Mouse (Mus musculus): ENCODE results near the gene Tas2r116. TPM values are rescaled to one million over a fixed set of nuclear protein-coding genes. Genes with fewer than 3 reads are reported as not detected.

The Tas2r116 gene
- polyA plus RNA-seq (2015; fragmentation: Nextera tagmentation; extraction: Ambion mirVana): not detected in 2 replicates

DNA sequence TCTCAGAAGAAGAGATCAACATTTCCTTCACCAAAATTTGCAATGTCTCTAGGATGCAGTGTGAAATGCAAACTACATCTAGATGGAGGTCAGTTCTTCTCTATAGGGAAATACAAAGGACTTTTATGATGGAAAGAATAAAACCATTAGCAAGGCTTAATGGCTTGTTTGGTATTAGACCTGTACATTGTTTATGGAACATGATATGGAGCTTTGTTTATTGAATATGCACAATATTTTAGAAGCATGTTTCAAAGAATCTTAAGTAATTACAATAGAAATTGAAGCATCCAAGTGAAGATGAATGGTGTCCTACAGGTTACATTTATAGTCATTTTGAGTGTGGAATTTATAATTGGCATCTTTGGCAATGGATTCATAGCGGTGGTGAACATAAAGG, at the start of gene Tas2r116:
TSS of gene Tas2r116 (plus strand) at position 301 of the 400 bp plus-strand sequence.
- no peaks in the 10 kb centered on the region for H3K9me3 ChIP-seq (replicated peaks; ENCODE audit: control insufficient read depth, low read length)
- no peak within 1 kb of the TSS for H3K4me2 ChIP-seq (ENCODE audit: low read depth, low read length)
- no peak within 1 kb of the TSS for H3K27ac ChIP-seq (ENCODE audit: low read length)
- H3K27me3 ChIP-seq (ENCODE audit: control insufficient read depth, insufficient read depth, low read depth, low read length): no peaks in the 10 kb centered on the region
- WGBS (ENCODE audit: insufficient replicate concordance): 58% methylated on average over 1 of the region's 1 CpGs
- H3K9ac ChIP-seq (ENCODE audit: low read depth, low read length): no peak within 1 kb of the TSS
- H3K4me3 ChIP-seq (ENCODE audit: low read depth, low read length): no peak within 1 kb of the TSS
- no peaks in the 10 kb centered on the region for H3K4me1 ChIP-seq (ENCODE audit: control insufficient read depth, low read depth, low read length)
- no peak for ATAC-seq (ENCODE audit: low read depth)
- H3K36me3 ChIP-seq (ENCODE audit: control insufficient read depth, insufficient read depth): no peaks in the 10 kb centered on the region

DNA sequence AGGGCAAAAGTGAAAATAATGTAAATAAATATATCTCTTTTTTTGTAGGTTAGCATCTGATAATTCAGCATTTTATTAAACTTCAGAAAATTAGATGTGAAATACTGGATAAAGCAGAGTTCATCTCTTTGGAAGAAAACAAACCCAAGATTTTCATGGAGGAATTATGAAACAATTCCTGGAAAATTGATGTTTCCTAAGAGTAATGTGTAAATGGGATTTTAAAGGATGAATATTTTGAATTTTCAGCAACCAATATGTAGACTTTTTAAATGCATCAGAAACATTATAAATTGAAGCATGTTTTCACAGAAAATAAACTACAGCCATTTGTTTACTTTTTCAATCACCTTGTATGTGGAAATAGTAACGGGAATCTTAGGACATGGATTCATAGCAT, 8.4 kb upstream of the Tas2r116 start, which contains the start of gene Tas2r123:
TSS of gene Tas2r123 (plus strand) at position 301 of the 400 bp plus-strand sequence.
- ATAC-seq (ENCODE audit: low read depth): no peak
- no peaks in the 10 kb centered on the region for H3K36me3 ChIP-seq (ENCODE audit: control insufficient read depth, insufficient read depth)
- no peak within 1 kb of the TSS for H3K4me3 ChIP-seq (ENCODE audit: low read depth, low read length)
- no peaks in the 10 kb centered on the region for H3K9me3 ChIP-seq (replicated peaks; ENCODE audit: control insufficient read depth, low read length)
- no peak within 1 kb of the TSS for H3K27ac ChIP-seq (ENCODE audit: low read length)
- no peaks in the 10 kb centered on the region for H3K4me1 ChIP-seq (ENCODE audit: control insufficient read depth, low read depth, low read length)
- H3K27me3 ChIP-seq (ENCODE audit: control insufficient read depth, insufficient read depth, low read depth, low read length): no peaks in the 10 kb centered on the region
- no peak within 1 kb of the TSS for H3K4me2 ChIP-seq (ENCODE audit: low read depth, low read length)
- H3K9ac ChIP-seq (ENCODE audit: low read depth, low read length): no peak within 1 kb of the TSS
- 48% methylated on average over 1 of the region's 1 CpGs for WGBS (ENCODE audit: insufficient replicate concordance)

DNA sequence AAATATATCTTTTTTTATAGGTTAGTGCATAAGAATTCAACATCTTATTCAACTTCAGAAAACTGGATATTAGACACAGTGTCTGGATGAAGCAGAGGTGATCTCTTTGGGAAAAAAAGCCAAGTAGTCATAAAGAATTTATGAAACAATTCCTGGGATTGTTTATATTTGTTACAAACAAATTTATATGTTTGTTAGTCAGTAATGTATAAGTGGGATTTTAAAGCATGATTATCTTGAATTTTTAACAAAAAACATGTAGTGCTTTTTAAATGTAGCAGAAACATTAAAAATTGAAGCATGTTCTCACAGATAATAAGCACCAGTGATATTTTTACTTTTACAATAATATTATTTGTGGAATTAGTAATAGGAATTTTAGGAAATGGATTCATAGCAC, 12.5 kb downstream of the Tas2r116 start, which contains the start of gene Tas2r110:
TSS of gene Tas2r110 (plus strand) at position 301 of the 400 bp plus-strand sequence.
- no peaks in the 10 kb centered on the region for H3K9me3 ChIP-seq (replicated peaks; ENCODE audit: control insufficient read depth, low read length)
- no peaks in the 10 kb centered on the region for H3K36me3 ChIP-seq (ENCODE audit: control insufficient read depth, insufficient read depth)
- no peak within 1 kb of the TSS for H3K27ac ChIP-seq (ENCODE audit: low read length)
- no peak within 1 kb of the TSS for H3K9ac ChIP-seq (ENCODE audit: low read depth, low read length)
- no peak within 1 kb of the TSS for H3K4me2 ChIP-seq (ENCODE audit: low read depth, low read length)
- no peaks in the 10 kb centered on the region for H3K27me3 ChIP-seq (ENCODE audit: control insufficient read depth, insufficient read depth, low read depth, low read length)
- no peak within 1 kb of the TSS for H3K4me3 ChIP-seq (ENCODE audit: low read depth, low read length)
- no peaks in the 10 kb centered on the region for H3K4me1 ChIP-seq (ENCODE audit: control insufficient read depth, low read depth, low read length)
- ATAC-seq (ENCODE audit: low read depth): no peak

DNA sequence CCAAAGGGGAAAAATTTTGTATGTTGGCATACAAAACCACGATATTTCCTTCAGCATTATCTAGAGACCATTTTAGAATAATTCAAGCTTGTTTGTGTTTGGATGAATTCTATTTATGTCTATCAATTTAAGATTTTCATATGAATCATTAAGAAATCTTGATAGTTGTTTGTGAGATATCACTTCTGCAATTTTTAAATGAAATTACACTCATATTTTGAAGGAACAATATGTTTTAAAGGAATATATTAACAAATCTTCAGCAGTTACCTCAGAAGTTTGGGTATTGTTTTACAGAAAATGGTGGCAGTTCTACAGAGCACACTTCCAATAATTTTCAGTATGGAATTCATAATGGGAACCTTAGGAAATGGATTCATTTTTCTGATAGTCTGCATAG, 37.5 kb downstream of the Tas2r116 start, which contains the start of gene Tas2r113:
TSS of gene Tas2r113 (plus strand) at position 301 of the 400 bp plus-strand sequence.
- Histone ChIP-seq H3K9me3 (replicated peaks; ENCODE audit: control insufficient read depth, low read length) (no peaks in the 10 kb centered on the region), H3K4me1 (ENCODE audit: control insufficient read depth, low read depth, low read length) (no peaks in the 10 kb centered on the region), H3K27ac (ENCODE audit: low read length) (no peak within 1 kb of the TSS), H3K9ac (ENCODE audit: low read depth, low read length) (no peak within 1 kb of the TSS), H3K4me3 (ENCODE audit: low read depth, low read length) (no peak within 1 kb of the TSS), H3K4me2 (ENCODE audit: low read depth, low read length) (no peak within 1 kb of the TSS), H3K27me3 (ENCODE audit: control insufficient read depth, insufficient read depth, low read depth, low read length) (no peaks in the 10 kb centered on the region), H3K36me3 (ENCODE audit: control insufficient read depth, insufficient read depth) (no peaks in the 10 kb centered on the region)
- WGBS (ENCODE audit: insufficient replicate concordance): 46% methylated on average over 1 of the region's 1 CpGs
- ATAC-seq (ENCODE audit: low read depth): no peak

Other genes starting within 250 kb of the Tas2r116 start
- gene A630073D07Rik, start 203.9 kb upstream of the Tas2r116 start, polyA plus RNA-seq (2015; fragmentation: Nextera tagmentation; extraction: Ambion mirVana): not detected in 2 replicates
- gene Tas2r120, start 198.5 kb upstream of the Tas2r116 start, polyA plus RNA-seq (2015; fragmentation: Nextera tagmentation; extraction: Ambion mirVana): not detected in 2 replicates
- not detected in 2 replicates for gene Tas2r121, start 154.4 kb upstream of the Tas2r116 start, polyA plus RNA-seq (2015; fragmentation: Nextera tagmentation; extraction: Ambion mirVana)
- gene Tas2r122, start 143.5 kb upstream of the Tas2r116 start, polyA plus RNA-seq (2015; fragmentation: Nextera tagmentation; extraction: Ambion mirVana): not detected in 2 replicates
- not detected in 2 replicates for gene Tas2r115, start 117.4 kb upstream of the Tas2r116 start, polyA plus RNA-seq (2015; fragmentation: Nextera tagmentation; extraction: Ambion mirVana)
- not detected in 2 replicates for gene Tas2r124, start 100.7 kb upstream of the Tas2r116 start, polyA plus RNA-seq (2015; fragmentation: Nextera tagmentation; extraction: Ambion mirVana)
- gene Tas2r102, start 93.3 kb upstream of the Tas2r116 start, polyA plus RNA-seq (2015; fragmentation: Nextera tagmentation; extraction: Ambion mirVana): not detected in 2 replicates
- gene Tas2r136, start 77.3 kb upstream of the Tas2r116 start, polyA plus RNA-seq (2015; fragmentation: Nextera tagmentation; extraction: Ambion mirVana): not detected in 2 replicates
- gene Tas2r117, start 52.6 kb upstream of the Tas2r116 start, polyA plus RNA-seq (2015; fragmentation: Nextera tagmentation; extraction: Ambion mirVana): not detected in 2 replicates
- gene Tas2r123, start 8.3 kb upstream of the Tas2r116 start, polyA plus RNA-seq (2015; fragmentation: Nextera tagmentation; extraction: Ambion mirVana): not detected in 2 replicates
- gene Tas2r110, start 12.6 kb downstream of the Tas2r116 start, polyA plus RNA-seq (2015; fragmentation: Nextera tagmentation; extraction: Ambion mirVana): not detected in 2 replicates
- not detected in 2 replicates for gene Tas2r113, start 37.6 kb downstream of the Tas2r116 start, polyA plus RNA-seq (2015; fragmentation: Nextera tagmentation; extraction: Ambion mirVana)
- not detected in 2 replicates for gene Tas2r125, start 54.2 kb downstream of the Tas2r116 start, polyA plus RNA-seq (2015; fragmentation: Nextera tagmentation; extraction: Ambion mirVana)
- gene Tas2r129, start 95.7 kb downstream of the Tas2r116 start, polyA plus RNA-seq (2015; fragmentation: Nextera tagmentation; extraction: Ambion mirVana): not detected in 2 replicates
- not detected in 2 replicates for gene Tas2r131, start 102.5 kb downstream of the Tas2r116 start, polyA plus RNA-seq (2015; fragmentation: Nextera tagmentation; extraction: Ambion mirVana)
- gene Tas2r109, start 125.5 kb downstream of the Tas2r116 start, polyA plus RNA-seq (2015; fragmentation: Nextera tagmentation; extraction: Ambion mirVana): not detected in 2 replicates
- gene Tas2r103, start 181.7 kb downstream of the Tas2r116 start, polyA plus RNA-seq (2015; fragmentation: Nextera tagmentation; extraction: Ambion mirVana): not detected in 2 replicates
- not detected in 2 replicates for gene Tas2r140, start 200.4 kb downstream of the Tas2r116 start, polyA plus RNA-seq (2015; fragmentation: Nextera tagmentation; extraction: Ambion mirVana)
- 28.7 and 32.9 TPM in 2 replicates for gene Smim10l1, start 249.5 kb downstream of the Tas2r116 start, polyA plus RNA-seq (2015; fragmentation: Nextera tagmentation; extraction: Ambion mirVana)